Mouse (Mus musculus) limb, embryonic 12.5 days (tissue): Measurements from ENCODE around the gene Chpt1. TPM values are rescaled to one million over a fixed set of nuclear protein-coding genes. Genes with fewer than 3 reads are reported as not detected.

Source experiments
- ATAC-seq: fragments of 200-750 bp; cut with Nextera tagmentation; 2 replicates; pipeline ENCODE4 v1.8.0; 2017; ENCODE audit warnings: low read depth, moderate TSS enrichment; ENCODE audit not compliant: insufficient number of reproducible peaks, insufficient read depth, low FRiP score, low TSS enrichment
- H3K27ac ChIP-seq: fragments of 300-500 bp; sonication (generic); 2 replicates; pipeline ENCODE4 v1.5.1; 2016; ENCODE audit warnings: mild to moderate bottlenecking, moderate library complexity
- H3K27me3 ChIP-seq: fragments of 300-500 bp; sonication (generic); 2 replicates; pipeline ENCODE4 v1.6.1; 2016; ENCODE audit warnings: mild to moderate bottlenecking, moderate library complexity
- H3K36me3 ChIP-seq: fragments of 300-500 bp; sonication (generic); 2 replicates; pipeline ENCODE4 v1.6.1; 2016; ENCODE audit warnings: mild to moderate bottlenecking, moderate library complexity
- H3K4me1 ChIP-seq: fragments of 300-500 bp; sonication (generic); replicated peaks from 2 replicates; pipeline ENCODE4 v1.6.1; 2016
- H3K4me2 ChIP-seq: fragments of 300-500 bp; sonication (generic); 2 replicates; pipeline ENCODE4 v1.6.1; 2016; ENCODE audit warnings: mild to moderate bottlenecking, moderate library complexity
- H3K4me3 ChIP-seq: fragments of 300-500 bp; sonication (generic); replicated peaks from 2 replicates; pipeline ENCODE4 v1.5.1; 2016; ENCODE audit warnings: mild to moderate bottlenecking
- H3K9ac ChIP-seq: fragments of 300-500 bp; sonication (generic); replicated peaks from 2 replicates; pipeline ENCODE4 v1.6.1; 2016; ENCODE audit warnings: mild to moderate bottlenecking, moderate library complexity
- H3K9me3 ChIP-seq: fragments of 300-500 bp; sonication (generic); 2 replicates; pipeline ENCODE4 v1.6.1; 2016; ENCODE audit warnings: mild to moderate bottlenecking, moderate library complexity
- WGBS: fragments of 180-500 bp; shearing (Covaris S2); methylation state at CpG from one replicate; pipeline ENCODE4 v1.1.7; 2016; 5-methylcytosine and 5-hydroxymethylcytosine counted together
- polyA plus RNA-seq: library from polyadenylated mRNA; unstranded; fragments of >200 nt; fragmentation: Nextera tagmentation; extraction: Ambion mirVana; gene quantifications from 2 replicates; pipeline ENCODE4 v1.2.1, GENCODE M21; 2016

Chpt1 gene
- polyA plus RNA-seq, 1 experiment from 2014 or later, result 34.9 TPM

DNA sequence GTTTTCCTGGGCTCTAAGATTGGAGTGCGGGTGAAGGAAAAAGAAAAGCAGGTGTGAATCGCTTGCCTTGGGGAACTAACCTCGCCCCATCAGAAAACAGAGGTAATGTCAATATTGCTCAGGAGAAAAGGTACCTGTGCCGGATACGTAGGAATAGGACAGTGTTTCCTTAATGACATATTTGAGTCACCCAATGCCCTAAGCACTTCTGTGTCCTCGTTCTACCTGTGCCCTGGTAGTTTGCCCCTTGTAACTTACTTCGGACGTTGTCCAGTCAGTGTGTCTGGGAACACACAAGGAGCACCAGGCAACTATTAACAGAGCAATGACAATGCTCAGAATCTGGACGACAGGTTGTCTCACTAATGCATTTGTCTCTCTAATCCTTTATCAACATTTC, 7.5 kb upstream of the Chpt1 start:
- no peaks in the 10 kb centered on the region for H3K36me3 ChIP-seq
- no peaks in the 10 kb centered on the region for H3K9me3 ChIP-seq
- no peaks in the 10 kb centered on the region for H3K27me3 ChIP-seq
- H3K4me2 ChIP-seq, result no peak overlapping the region
- H3K4me1 ChIP-seq, result no peaks in the 10 kb centered on the region
- 88% methylated on average over 9 of the region's 9 CpGs for WGBS
- no peak overlapping the region for H3K9ac ChIP-seq
- no peak overlapping the region for H3K27ac ChIP-seq
- no peak overlapping the region for H3K4me3 ChIP-seq
- no peak for ATAC-seq

DNA sequence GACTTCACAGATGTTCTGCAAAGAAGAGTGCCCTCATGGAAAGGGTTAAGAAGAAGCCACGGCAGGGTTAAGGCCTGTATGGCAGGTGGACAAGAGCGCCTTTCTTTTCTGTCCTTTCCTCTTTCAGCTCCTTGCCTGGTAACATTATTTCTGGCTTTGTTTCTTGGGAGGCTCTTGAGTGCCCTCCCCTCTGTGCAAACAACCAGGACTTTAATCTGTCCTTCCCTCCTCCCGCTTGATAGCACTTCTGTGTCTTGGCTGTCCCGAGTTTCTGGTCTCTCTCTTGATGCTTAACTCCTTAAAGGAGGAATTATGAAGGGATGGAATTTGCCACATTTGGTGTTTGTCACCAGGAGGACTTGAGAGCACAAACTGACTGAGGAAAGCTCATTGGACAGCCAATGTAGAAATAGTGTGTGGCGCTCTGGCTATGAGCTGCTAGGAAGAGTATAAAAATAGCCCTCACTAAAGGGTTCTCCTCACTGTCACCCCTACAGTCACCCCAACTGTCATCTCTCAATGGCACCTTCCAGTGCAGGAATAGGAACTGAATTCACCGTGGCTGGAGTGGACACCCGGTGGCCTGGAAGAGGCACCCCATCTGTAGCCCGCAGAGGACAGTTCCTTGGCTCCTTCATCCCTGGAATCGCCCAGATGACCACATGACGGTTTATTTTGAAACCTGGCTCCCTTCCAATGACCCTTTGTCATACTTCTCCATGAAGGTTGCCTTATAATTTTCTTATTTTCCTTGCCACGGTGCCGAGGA, 6.8 kb upstream of the Chpt1 start:
- ATAC-seq, result no peak
- Histone ChIP-seq H3K9me3 (no peaks in the 10 kb centered on the region), H3K27ac (no peak overlapping the region), H3K4me2 (no peak overlapping the region), H3K9ac (no peak overlapping the region), H3K27me3 (no peaks in the 10 kb centered on the region), H3K36me3 (no peaks in the 10 kb centered on the region), H3K4me1 (no peaks in the 10 kb centered on the region), H3K4me3 (no peak overlapping the region)
- 82% methylated on average over 12 of the region's 12 CpGs for WGBS

DNA sequence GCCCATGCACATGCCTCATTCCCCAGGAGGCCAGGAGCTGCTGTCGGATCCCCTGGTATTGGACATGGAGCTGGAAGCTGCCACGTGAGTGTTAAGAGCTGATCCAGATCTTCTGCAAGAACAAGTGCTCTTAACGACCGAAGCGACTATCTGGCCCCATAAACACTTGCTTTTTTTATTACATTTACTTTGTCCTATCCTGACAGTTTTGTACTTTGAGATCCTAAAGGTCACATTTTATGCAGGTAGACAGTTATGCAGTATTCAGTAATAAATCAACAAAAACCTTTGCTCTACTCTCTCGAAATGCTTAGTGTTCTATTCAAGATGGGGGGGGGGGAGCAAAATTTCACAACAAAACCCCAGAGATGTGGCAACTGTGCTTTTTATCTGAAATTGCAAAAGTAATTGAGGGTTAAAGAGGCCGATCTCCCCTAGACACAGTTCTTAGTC, 3.8 kb upstream of the Chpt1 start:
- Histone ChIP-seq H3K4me1 (peaks cover 5% of the 10 kb centered on the region; the same call in 1 of the 2 replicates), H3K27ac (no peak overlapping the region), H3K36me3 (no peaks in the 10 kb centered on the region), H3K27me3 (no peaks in the 10 kb centered on the region), H3K4me3 (no peak overlapping the region), H3K4me2 (no peak overlapping the region), H3K9me3 (no peaks in the 10 kb centered on the region), H3K9ac (no peak overlapping the region)
- no peak for ATAC-seq
- 57% methylated on average over 7 of the region's 7 CpGs for WGBS

DNA sequence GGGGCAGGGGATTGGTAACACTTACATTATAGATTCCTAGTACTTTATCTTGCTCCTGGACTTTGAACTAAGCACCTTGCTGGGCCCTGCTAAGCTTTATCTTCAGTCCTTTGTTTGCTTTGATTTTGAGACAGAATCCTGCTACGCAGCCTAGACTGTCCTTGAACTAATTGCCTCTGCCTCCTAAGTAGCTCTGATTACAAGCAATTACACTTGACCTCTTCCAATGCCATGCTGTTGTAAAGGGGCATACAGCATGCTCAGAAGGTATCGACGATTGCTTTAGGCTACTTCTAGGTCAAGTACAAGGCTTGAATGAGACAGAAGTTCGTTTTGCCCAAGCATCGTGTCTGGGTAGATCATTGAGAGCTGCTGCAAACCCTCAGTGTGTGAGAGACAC, 1.4 kb upstream of the Chpt1 start:
- no peak for ATAC-seq
- Histone ChIP-seq H3K27me3 (no peaks in the 10 kb centered on the region), H3K4me1 (peaks cover 24% of the 10 kb centered on the region; the same call in 1 of the 2 replicates), H3K27ac (no peak overlapping the region), H3K4me3 (no peak overlapping the region), H3K4me2 (no peak overlapping the region), H3K36me3 (no peaks in the 10 kb centered on the region), H3K9ac (no peak overlapping the region), H3K9me3 (no peaks in the 10 kb centered on the region)
- 59% methylated on average over 5 of the region's 5 CpGs for WGBS

GRCm38 (mm10) chr10:88504481-88504880, 608 bp upstream of the Chpt1 start:
- no peak overlapping the region for H3K4me3 ChIP-seq
- H3K4me2 ChIP-seq, result peak overlapping the region; percentile 64
- no peaks in the 10 kb centered on the region for H3K9me3 ChIP-seq
- H3K9ac ChIP-seq, result no peak overlapping the region
- ATAC-seq, result no peak
- H3K36me3 ChIP-seq, result no peaks in the 10 kb centered on the region
- peaks cover 24% of the 10 kb centered on the region; the same call in 1 of the 2 replicates for H3K4me1 ChIP-seq
- H3K27ac ChIP-seq, result no peak overlapping the region
- H3K27me3 ChIP-seq, result no peaks in the 10 kb centered on the region
- WGBS, result 66% methylated on average over 3 of the region's 3 CpGs

- H3K27ac ChIP-seq, result no peak overlapping the region
- ATAC-seq, result no peak
- H3K9ac ChIP-seq, result peak overlapping the region; percentile 81
- 58% methylated on average over 4 of the region's 4 CpGs for WGBS
- H3K4me3 ChIP-seq, result peak overlapping the region; percentile 69
- H3K4me2 ChIP-seq, result peak overlapping the region; percentile 64
- H3K27me3 ChIP-seq, result no peaks in the 10 kb centered on the region
- no peaks in the 10 kb centered on the region for H3K9me3 ChIP-seq
- H3K4me1 ChIP-seq, result peaks cover 24% of the 10 kb centered on the region; the same call in 1 of the 2 replicates
- H3K36me3 ChIP-seq, result no peaks in the 10 kb centered on the region
Observed at GRCm38 (mm10) chr10:88502919-88503318, 954 bp downstream of the Chpt1 start.

DNA sequence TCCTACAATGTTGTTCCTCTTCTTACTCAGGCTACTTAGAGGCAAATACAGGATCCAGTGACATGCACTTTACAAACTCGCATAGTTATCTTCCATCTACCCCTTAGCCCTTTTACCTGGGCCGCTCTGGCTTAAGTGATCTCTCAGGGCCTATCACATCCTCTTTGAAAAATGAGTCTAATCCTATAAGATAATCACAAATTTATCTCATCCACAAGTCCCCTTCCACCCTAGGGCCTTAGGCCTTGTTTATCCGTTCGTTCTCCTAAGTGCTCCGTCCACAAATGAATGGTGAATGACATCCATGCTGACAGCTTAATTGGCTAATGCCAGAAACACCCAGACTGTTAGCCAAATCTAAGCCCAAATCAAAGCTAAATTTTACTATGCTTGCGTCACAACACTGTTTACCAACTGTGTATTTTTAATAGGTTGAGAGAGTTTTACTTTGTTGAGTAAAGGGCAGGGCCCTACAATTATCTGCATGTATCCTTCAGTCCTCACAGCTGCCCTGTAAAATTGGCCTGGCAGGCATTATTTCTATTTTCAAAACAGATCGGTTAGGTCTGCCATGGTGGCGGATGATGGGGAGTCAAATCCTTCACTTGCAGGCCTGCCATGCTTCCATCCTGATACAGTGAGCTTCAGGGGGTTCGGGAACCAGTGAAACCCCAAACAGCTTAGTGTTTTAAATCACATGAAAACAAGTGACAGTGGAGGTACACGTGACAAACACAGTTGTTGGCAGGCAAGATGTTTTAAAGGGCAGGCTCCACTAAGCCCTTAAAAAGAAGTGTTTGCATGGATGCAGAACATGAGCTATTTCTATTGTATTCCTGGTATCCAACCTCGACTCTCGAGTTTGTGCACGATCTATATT, 1.7 kb downstream of the Chpt1 start:
- Histone ChIP-seq H3K36me3 (no peaks in the 10 kb centered on the region), H3K4me3 (no peak overlapping the region), H3K4me2 (peak overlapping the region; percentile 64; the same call in 1 of the 2 replicates), H3K9me3 (no peaks in the 10 kb centered on the region), H3K4me1 (peaks cover 26% of the 10 kb centered on the region), H3K27ac (no peak overlapping the region), H3K27me3 (no peaks in the 10 kb centered on the region), H3K9ac (no peak overlapping the region)
- 64% methylated on average over 13 of the region's 13 CpGs for WGBS
- ATAC-seq, result no peak

- no peaks in the 10 kb centered on the region for H3K9me3 ChIP-seq
- H3K27me3 ChIP-seq, result no peaks in the 10 kb centered on the region
- H3K4me2 ChIP-seq, result no peak overlapping the region
- WGBS, result 75% methylated on average over 10 of the region's 10 CpGs
- peaks cover 34% of the 10 kb centered on the region for H3K4me1 ChIP-seq
- H3K36me3 ChIP-seq, result no peaks in the 10 kb centered on the region
- no peak overlapping the region for H3K4me3 ChIP-seq
- H3K9ac ChIP-seq, result no peak overlapping the region
- no peak overlapping the region for H3K27ac ChIP-seq
- ATAC-seq, result no peak
Observed at GRCm38 (mm10) chr10:88501370-88501769, 2.5 kb downstream of the Chpt1 start.

GRCm38 (mm10) chr10:88499993-88500392, 3.9 kb downstream of the Chpt1 start:
- Histone ChIP-seq H3K36me3 (no peaks in the 10 kb centered on the region), H3K9ac (no peak overlapping the region), H3K4me1 (peaks cover 40% of the 10 kb centered on the region), H3K9me3 (no peaks in the 10 kb centered on the region), H3K4me2 (no peak overlapping the region), H3K27me3 (no peaks in the 10 kb centered on the region), H3K4me3 (no peak overlapping the region), H3K27ac (no peak overlapping the region)
- WGBS, result 71% methylated on average over 5 of the region's 5 CpGs
- no peak for ATAC-seq

DNA sequence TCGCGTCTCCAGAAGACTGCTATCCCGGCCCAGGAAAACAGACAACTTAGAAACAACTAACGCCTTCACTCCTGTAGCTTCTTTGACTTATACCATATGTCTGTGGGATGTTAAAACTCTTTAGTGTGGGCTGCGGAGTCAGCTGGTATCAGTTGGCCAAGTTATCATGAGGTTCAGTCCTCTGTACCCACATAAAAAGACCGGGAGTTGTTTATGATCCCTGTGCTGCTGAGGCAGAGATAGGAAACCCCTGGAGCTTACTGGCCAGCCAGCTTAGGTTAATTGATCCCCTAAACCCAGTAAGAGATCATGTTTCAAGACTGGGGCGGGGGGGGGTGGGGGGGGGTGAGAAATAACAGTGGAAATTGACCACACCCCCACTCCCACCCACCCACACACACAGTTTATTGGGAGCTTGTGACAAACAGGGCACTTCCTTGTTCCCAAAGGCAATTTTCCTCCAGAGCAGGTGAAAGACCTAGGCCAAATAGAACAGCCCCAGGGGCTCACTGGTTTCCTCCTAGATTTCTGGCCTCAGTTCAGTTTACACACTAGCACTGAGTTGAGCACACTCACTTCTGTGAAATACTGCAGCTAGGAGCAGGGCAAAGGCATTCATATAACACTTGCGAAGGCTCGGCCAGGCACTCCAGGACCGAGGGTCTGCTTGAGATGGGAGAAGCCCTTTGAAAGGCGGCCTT, 6.9 kb downstream of the Chpt1 start:
- H3K4me1 ChIP-seq, result peaks cover 30% of the 10 kb centered on the region
- H3K9me3 ChIP-seq, result no peaks in the 10 kb centered on the region
- no peaks in the 10 kb centered on the region for H3K36me3 ChIP-seq
- ATAC-seq, result peak; percentile 79; the same call in 1 of the 2 replicates
- peak overlapping the region; percentile 35; the same call in 1 of the 2 replicates for H3K27ac ChIP-seq
- H3K9ac ChIP-seq, result no peak overlapping the region
- no peaks in the 10 kb centered on the region for H3K27me3 ChIP-seq
- WGBS, result 22% methylated on average over 11 of the region's 11 CpGs
- no peak overlapping the region for H3K4me3 ChIP-seq
- H3K4me2 ChIP-seq, result peak overlapping the region; percentile 30; the same call in 1 of the 2 replicates
